Mouse (Mus musculus): ENCODE measurements at regions not wholly inside any gene's neighbourhood (a gene's known extent, or its start where the extent isn't known, plus 50 kb on each side); places are given as distances from the start of the nearest gene placed in this dataset.

DNA sequence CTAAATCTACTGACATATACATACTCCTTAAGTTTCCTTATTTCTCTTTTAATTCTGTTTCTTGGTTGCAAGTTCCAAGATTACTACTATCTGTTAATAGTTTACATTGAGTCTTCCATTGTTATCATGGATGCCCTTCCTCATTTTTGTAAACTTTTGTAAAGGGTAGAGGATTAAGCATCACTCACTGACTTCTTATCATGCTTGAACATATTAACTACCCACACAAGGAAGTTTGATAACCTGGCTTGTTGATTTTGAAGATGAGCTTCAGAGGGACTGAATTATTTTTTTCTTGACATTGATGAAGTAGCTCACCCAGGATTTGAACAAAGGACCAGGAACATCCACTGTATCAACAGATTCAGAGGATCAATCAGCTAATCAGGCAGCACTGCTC lies 162.8 kb upstream of the Fam98a start:
- DNase-seq = no peak

DNA sequence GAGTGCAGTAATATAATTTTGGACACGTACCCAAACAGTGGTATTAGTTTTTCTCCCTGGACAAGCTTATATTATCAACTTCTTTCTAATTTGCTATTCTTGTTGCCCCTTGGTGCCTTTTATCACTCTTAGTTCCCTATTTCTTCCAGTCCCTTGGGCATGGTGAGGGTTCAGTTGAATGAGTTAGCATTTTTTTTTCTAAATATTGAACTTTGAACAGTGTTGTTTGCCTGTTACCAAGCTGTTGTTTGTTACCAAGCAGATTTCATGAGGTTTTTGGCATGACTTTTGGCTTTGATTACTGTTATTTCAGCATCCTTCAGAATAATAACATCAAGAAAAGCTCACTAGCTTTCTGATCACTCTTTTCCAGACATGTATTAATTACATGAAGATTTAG lies 162.3 kb upstream of the Fam98a start:
- no peak for DNase-seq

DNA sequence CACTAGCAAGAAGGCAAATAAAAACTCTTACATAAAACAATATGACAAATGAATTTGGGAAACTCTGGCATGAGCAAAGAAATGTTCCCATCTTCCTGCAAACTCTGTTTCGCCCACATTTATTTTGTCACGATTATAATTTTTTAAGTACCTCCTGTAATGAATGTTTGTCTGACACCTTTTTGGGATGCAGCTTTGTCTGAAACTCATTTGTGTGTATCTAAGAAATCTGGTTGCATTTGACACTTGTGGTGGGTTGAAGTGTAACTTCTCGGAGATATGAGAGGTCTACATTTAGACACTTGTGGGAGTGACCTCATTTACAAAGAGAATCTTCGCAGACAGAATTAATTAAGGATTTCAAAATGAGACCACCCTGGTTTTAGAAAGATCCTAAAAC lies 155.9 kb upstream of the Fam98a start:
- no peak for DNase-seq

DNA sequence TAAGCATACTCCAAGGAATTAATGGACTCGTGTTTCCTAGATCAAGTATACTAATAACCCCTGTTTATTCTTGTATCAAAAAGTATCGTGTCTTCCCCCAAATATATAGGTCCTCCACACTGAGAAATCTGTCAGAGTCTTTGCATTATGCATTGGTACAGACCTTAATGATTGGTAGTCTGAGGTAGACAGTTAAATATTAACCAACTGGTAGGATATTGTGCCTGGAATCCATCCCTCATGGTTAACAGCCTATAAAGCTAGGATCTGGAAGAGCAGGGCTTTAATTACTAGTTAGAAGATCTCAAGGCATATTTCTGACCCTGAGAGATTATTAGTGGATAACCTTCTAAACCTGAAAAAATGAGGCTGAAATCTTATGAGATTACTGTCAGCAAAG lies 153.6 kb upstream of the Fam98a start:
- no peak for DNase-seq

DNA sequence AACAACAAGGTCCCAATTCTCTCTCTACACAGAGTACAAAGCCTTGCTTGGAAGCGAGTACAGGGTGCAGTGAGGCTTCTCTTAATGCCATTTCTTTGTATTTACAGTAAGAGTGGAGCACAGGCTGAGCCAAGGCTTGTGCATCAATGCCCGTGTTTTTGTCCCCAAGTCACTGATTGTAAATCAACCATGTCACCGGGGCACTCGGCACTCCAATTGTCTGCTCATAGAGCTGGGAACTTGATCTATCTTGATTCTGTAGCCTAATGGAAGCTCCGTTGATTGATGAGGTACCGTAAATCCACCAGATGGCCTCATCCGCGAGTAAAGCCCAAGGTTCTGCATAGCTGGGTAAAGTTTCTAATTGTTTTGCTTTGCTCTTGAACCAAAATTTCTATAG lies 152.1 kb upstream of the Fam98a start:
- no peak for DNase-seq

DNA sequence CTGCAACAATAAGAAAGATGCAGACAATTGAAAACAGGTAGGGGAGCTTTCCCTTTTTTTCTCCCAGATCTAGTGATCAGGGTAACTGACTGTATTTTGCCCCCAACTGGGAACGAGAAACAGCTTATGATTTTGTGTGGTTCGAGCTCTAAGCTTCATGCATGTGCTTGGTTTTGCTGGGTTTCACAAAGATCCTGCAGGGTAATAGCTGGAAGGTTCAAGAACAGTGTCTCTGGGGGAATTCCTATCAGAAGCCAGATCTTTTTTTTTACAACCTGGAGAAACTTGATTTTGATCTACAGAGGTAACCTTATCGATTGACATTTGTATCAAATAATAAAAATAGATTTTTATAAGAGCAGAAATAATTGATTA lies 145.0 kb upstream of the Fam98a start:
- no peak for DNase-seq

DNA sequence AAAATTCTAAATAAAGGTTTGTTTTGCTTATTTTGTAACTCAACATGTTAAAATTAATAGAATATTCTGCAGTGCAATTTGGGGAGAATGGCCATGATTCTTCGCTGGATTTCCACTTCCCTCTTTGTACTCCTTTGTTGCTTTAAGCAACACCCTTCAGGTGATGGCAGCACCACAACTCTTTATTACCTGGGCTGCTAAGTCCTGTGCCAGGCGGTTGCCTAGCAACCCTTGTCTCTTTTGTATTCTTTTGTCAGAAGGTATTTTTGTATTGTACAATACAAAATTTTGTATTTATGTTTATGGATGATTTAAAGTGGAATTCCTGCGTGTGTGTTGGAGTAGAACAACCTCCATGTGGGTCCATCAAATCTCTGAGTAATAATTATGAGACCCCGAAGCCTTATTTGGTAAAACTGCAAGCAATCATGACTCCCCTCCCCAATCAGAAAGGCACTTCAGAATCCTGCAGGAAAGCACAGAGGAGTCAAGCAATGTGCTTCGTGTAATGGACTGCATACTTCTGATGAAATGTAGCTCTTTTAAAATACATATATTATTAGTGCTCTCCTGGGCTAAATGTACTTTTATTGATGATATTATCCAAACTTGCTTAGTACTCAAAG lies 144.5 kb upstream of the Fam98a start:
- DNase-seq = no peak

DNA sequence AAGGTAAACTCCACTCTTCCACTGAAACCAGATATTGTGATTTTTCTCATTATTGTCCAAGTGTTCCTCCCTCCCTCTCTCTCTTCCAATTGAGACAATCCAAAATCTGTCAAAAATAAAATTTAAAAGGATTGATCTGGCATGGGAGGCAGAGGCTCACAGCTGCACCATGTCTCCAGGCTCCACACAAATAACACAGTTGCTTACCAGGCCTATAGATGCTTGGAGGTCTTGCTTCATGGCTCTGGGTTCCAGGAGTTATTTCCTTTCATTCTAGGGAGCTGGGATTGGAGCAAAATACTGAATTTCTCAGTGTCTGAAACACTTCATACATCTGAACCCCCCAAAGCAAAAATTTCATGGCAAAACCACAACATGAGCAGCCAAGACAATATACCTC lies 134.2 kb upstream of the Fam98a start:
- no peak for DNase-seq

DNA sequence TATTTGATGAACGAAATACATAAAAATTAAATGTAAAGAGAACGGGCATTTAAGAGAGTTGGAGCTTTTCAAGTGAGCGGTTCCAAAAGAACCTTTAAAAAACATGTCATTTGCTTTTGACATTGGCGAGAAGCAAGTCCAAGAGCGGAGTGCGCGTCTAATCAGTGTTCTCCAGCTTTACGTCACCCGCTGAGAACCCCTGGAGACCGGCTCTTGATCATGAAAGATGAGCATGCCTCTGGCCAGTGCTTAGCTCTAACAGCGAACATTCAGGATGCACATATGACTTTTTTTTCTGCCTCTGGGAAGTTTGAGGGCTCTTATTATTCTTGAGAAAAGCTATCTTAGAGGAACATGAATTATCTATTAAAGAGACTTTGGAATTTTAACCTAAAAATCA lies 95.2 kb upstream of the Fam98a start:
- no peak for DNase-seq

DNA sequence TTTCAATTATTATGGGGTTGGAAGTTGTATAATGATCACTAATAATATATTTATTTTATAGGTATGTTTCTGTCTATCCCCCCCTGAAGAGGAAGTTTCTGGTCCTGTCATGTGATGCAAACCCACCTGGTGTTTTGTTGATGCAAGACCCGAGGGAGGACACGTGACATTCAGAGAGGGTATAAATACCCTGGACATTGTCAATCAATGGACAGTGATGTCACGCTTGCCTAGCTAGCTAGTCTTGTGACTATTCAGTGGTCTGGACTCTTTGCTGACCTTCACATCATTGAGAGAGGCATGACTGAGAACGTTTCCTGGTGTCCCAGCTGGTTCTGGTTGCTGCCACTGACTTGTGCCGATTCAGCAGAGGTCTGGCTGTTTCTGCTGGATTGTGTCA lies 93.0 kb upstream of the Fam98a start:
- DNase-seq = no peak

DNA sequence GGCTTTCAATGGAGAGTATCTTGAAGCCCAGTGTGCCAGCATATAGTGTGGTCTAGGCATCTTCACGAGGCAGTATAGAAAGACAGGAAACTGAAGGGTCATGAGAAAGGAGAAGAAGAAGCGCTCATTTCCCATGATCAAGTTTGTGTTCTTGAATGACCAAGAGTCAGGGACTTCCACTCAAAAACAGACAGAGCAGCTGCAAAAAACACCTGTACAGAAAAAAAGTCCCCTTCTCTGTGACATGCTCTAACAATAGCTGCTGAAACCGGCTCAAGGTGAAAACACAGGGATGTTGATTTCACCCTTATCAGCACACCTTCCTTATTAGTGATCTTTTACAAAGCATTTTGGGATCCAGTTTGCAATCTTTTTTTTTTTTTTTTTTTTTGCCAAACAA lies 90.6 kb upstream of the Fam98a start:
- DNase-seq = no peak

DNA sequence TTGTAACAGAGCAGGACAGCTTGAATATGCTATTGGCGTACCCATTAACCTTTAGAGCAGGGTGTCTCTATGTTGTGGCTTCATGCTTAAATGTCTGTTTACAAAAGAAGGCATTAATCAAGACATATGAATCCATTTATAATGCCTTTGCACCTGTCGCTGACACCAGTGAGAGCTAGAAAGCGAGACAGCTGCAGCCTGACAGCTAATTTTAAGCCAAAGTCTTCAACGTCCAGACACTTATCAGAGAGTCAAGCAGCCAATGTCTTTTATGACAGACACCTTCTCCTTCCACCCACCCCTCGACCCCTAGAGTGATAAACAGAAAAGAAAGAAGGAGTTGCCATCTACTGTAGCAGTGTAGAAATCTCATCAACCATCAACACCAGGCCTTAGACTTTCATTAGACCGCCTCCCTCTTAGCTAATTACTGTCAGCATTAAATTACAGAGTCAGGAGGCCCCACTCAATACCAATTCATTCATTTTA lies 89.3 kb upstream of the Fam98a start:
- no peak for DNase-seq

DNA sequence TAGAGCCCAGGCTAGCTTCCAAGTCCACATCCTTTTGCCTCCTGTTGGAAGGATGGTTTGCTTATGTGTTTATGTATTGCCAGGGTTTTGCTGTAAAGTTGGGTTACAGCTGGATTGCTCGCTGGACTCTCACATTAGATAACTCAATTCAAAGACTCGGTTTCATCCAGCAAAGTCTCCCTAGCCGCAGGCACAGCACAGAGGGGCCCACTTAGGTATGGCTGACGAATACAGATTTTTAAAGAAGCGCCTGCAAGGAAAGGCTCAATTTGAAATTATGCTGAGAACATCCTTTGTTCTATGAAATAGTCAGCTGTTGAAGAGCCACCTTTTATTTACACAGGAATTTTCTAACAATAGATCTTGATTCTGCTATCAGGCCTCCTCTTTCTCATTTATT lies 88.8 kb upstream of the Fam98a start:
- DNase-seq = no peak

DNA sequence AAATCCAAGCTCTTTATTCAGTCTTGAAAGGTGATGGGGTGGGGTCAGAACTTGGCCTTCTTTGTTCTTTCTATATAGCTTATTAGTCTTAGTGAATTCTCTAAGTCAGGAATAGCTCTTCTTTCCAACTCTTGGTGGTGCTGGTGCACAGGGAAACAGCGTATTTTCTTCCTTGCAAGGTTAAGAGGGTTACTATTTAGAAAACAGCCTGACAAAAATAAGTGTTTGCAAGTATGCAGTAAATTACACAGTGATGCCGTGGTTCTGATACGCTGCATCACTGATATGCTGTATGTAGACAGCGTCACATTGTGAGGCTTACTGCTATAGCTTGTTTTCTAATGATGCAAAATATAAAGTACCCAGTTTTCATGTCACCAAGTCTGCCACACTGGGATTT lies 78.1 kb upstream of the Fam98a start:
- no peak for DNase-seq

DNA sequence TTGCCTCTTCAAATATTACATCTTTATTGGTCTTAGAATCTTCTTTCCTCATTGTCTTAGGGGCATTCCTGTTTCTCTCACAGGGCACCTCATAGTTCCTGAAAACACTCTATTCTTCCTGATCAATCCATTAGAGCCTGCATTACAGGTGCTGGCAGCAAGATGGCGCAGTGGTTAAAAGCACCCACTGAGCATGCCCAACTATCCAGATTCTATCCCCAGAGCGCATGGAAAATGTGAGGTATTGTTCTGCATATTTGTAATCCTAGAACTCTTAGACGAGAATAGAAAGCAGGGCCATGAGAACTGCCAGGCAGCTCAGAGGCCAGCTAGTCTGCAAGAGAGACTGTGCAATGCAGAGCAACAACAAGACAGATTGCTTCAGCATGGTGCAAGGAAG lies 67.7 kb upstream of the Fam98a start:
- peak in 1 of 2 experiments; percentile 7 for DNase-seq

DNA sequence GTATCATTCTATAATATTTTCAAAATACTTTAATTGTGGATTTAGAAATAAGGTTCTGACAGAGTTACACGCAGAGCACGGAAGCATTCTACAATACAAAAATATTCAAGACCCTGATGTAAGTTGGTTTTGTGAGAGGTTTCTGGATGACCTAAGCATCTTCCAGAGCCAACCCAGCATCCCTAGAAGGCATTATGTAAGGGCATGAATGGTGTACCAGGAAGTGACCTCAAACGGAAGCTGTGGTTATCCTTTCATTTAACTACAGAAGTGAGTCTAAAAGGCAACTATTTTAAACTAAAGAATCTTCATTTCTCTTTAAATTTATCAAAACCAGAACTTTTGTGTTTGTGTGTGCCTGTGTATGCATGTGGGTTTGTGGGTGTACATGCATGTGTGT lies 66.8 kb upstream of the Fam98a start:
- no peak for DNase-seq

DNA sequence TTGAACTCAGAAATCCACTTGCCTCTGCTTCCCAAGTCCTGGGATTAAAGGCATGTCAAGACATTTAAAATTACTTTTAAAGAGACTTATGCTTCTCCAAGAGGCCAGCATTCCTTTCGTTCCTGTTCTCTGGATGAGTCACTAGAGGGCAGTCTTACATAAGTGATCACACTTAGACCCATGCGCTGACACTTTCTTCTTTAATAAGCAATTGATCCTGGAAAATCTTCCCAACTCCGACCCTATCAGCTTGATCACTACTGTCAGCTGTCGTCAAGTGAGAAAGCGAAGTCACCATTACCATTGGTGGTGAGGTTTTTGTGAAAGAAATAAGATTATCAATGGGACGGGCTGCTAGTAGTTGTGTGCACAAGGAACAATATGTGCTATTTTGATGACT lies 65.5 kb upstream of the Fam98a start:
- peak in 1 of 2 experiments; percentile 3 for DNase-seq

DNA sequence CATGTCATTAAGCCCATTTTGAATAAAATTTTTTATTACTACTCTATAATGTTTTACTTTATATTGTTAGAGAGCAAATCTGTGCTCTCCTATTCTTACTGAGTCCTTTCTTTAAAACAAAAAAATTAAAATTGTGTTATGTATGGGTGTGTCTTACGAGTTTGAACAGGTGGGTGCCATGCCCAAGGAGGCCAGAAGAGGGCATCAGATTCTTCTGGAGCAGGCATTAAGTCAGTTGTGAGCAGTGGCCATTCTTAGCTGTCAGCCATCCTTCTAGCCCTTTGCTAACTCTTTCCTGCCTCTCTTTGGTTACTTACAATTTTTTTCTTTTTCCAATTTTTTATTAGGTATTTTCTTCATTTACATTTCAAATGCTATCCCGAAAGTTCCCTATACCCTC lies 63.6 kb upstream of the Fam98a start:
- DNase-seq = peak; percentile 38 to 52

DNA sequence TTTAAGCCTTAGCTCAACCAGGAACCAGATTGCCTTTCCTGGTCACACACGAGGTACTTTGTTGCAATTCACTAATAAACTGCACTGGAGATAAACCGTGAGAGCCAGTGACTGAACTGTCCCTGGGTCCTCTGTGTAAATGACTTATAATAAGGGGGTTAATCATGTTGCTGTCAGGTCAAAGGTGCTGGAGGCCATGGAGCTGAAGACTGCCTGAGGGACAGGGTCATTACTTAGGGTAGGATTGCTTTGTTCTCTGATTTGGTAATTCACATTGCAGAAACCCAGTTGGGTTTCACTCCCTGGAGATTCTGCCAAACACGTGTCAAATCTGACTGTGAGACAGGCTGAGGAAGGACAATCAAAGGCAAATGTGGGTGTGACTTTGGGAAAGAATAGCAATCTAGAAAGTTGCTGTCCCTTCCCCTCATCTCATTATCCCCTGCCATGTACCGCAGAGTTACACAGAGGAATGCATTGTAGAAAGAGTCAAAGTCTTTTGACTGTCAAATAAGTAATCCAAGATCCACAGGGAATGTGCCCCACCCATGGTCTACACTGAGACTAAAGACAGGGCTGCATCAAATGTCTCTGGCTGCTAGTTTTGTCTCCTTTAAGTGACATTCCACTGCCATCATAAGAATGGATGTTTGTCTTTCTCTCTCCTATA lies 51.8 kb upstream of the Fam98a start:
- no peak for DNase-seq
